Mouse (Mus musculus) forebrain, embryonic 15.5 days (tissue): ENCODE results near the gene Prl8a1. TPM values are rescaled to one million over a fixed set of nuclear protein-coding genes. Genes with fewer than 3 reads are reported as not detected.

ENCODE experiments used
- ATAC-seq: fragments of 200-750 bp; cut with Nextera tagmentation; replicated peaks from 2 replicates; pipeline ENCODE4 v1.8.0; 2017; ENCODE audit warnings: mild to moderate bottlenecking, moderate TSS enrichment, moderate library complexity
- H3K27ac ChIP-seq: fragments of 300-500 bp; sonication (generic); replicated peaks from 2 replicates; pipeline ENCODE4 v1.5.1; 2015; ENCODE audit warnings: mild to moderate bottlenecking, inconsistent platforms
- H3K27me3 ChIP-seq: fragments of 300-500 bp; sonication (generic); 2 replicates; pipeline ENCODE4 v1.6.1; 2015; ENCODE audit warnings: inconsistent platforms
- H3K36me3 ChIP-seq: fragments of 300-500 bp; sonication (generic); 2 replicates; pipeline ENCODE4 v1.6.1; 2015; ENCODE audit warnings: mild to moderate bottlenecking, inconsistent platforms
- H3K4me1 ChIP-seq: fragments of 300-500 bp; sonication (generic); 2 replicates; pipeline ENCODE4 v1.6.1; 2015; ENCODE audit warnings: inconsistent platforms
- H3K4me2 ChIP-seq: fragments of 300-500 bp; sonication (generic); replicated peaks from 2 replicates; pipeline ENCODE4 v1.6.1; 2015; ENCODE audit warnings: mild to moderate bottlenecking, inconsistent platforms
- H3K4me3 ChIP-seq: fragments of 300-500 bp; sonication (generic); 2 replicates; pipeline ENCODE4 v1.5.1; 2015; ENCODE audit warnings: mild to moderate bottlenecking, inconsistent platforms
- H3K9ac ChIP-seq: fragments of 300-500 bp; sonication (generic); replicated peaks from 2 replicates; pipeline ENCODE4 v1.6.1; 2015; ENCODE audit warnings: mild to moderate bottlenecking, inconsistent platforms
- H3K9me3 ChIP-seq: fragments of 300-500 bp; sonication (generic); 2 replicates; pipeline ENCODE4 v1.6.1; 2016; ENCODE audit warnings: inconsistent platforms
- WGBS: fragments of 180-500 bp; shearing (Covaris S2); methylation state at CpG from one replicate; pipeline ENCODE4 v1.1.7; 2015; ENCODE audit warnings: mixed read lengths; 5-methylcytosine and 5-hydroxymethylcytosine counted together
- polyA plus RNA-seq: library from polyadenylated mRNA; unstranded; fragments of >200 nt; fragmentation: Nextera tagmentation; extraction: Ambion mirVana; gene quantifications from 2 replicates; pipeline ENCODE4 v1.2.1, GENCODE M21; 2015

The Prl8a1 gene
- polyA plus RNA-seq = not detected in 2 replicates

DNA sequence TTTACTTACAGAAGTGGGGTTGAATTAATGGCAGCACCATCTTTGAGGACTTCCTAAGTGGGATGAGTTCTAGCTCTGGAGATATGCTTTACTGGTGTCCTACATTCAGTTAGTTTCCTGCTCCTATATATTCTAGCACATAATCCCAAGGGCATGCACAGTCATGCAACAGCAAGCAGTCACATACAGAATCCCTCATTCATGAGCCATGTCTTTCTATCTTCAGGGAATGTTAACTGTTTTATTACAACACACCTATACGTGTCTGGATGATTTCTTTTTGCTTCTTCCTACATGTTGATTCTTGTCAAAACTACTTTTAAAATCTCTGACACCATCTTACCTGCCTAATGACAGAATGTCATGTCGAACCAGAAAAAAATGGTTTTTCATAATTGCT lies at the start of gene Prl8a1:
Gene Prl8a1, minus strand, starts transcription at position 101 of the 400 bp plus-strand sequence.
- Histone ChIP-seq H3K4me1 (no peaks in the 10 kb centered on the region), H3K4me2 (no peak within 1 kb of the TSS), H3K9me3 (no peaks in the 10 kb centered on the region), H3K27me3 (no peaks in the 10 kb centered on the region), H3K36me3 (no peaks in the 10 kb centered on the region), H3K27ac (no peak within 1 kb of the TSS), H3K9ac (no peak within 1 kb of the TSS), H3K4me3 (no peak within 1 kb of the TSS)
- no peak for ATAC-seq
- 84% methylated on average over 2 of the region's 2 CpGs for WGBS

DNA sequence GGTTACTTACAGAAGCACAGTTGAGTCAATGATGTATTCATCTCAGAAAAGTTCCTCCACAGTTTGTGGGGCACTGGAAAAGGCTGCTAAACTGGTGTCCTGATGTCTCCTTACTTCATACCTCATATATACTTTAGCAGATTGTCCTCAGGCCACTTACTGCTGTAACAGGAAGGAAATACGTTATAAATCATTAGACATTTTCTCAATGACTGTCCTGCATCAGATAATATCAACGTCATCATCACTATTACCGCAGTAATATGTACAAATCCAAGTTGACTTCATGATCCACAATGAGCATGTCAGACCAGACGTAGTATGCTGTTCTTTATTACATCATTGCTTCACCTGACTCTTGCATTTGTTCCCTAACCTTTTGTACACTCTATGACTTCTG lies 28.5 kb upstream of the Prl8a1 start, which contains the start of gene Prl7b1:
Gene Prl7b1, minus strand, starts transcription at position 101 of the 400 bp plus-strand sequence.
- Histone ChIP-seq H3K4me1 (no peaks in the 10 kb centered on the region), H3K4me2 (no peak within 1 kb of the TSS), H3K9me3 (no peaks in the 10 kb centered on the region), H3K4me3 (no peak within 1 kb of the TSS), H3K27me3 (no peaks in the 10 kb centered on the region), H3K36me3 (no peaks in the 10 kb centered on the region), H3K9ac (no peak within 1 kb of the TSS), H3K27ac (no peak within 1 kb of the TSS)
- no peak for ATAC-seq
- 84% methylated on average over 4 of the region's 4 CpGs for WGBS

DNA sequence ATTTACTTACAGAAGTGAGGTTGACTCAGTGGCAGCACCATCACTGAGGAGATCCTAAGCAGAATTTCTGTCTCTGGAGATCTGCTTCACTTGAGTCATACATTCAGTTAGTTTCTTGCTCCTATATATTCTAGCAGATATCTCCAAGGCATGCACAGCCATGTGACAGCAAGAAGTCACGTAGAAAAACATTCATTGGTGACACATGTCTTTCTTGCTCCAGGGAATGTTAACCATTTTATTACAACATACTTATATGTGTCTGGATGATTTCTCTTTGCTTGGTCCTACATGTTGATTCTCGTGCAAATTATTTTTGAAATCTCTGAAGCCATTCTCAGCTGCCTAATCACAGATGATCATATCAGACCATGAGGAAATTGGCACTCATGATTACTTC lies 17.5 kb downstream of the Prl8a1 start, which contains the start of gene Prl8a9:
Gene Prl8a9, minus strand, starts transcription at position 101 of the 400 bp plus-strand sequence.
- no peak within 1 kb of the TSS for H3K4me2 ChIP-seq
- no peaks in the 10 kb centered on the region for H3K9me3 ChIP-seq
- H3K9ac ChIP-seq = no peak within 1 kb of the TSS
- 98% methylated on average over 2 of the region's 2 CpGs for WGBS
- ATAC-seq = no peak
- no peak within 1 kb of the TSS for H3K27ac ChIP-seq
- no peak within 1 kb of the TSS for H3K4me3 ChIP-seq
- H3K36me3 ChIP-seq = no peaks in the 10 kb centered on the region
- no peaks in the 10 kb centered on the region for H3K4me1 ChIP-seq
- no peaks in the 10 kb centered on the region for H3K27me3 ChIP-seq

DNA sequence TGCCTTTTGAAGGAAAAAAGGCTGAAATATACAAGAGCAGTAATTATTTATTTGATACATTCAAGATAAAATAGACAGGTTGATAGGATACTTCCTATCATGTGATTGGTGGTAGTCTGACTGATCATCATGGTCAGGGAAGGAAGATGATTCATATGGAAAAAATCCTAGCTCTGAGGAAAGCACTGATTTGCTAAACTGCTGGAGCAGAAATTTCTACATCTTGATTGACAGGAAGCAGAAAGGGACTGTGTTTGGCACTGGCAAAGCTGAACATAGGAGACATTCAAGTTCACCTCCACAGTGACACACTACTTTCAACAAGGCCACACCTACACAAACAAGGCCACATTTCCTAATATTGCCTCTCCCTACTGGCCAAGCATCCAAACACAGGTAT lies 28.6 kb downstream of the Prl8a1 start:
- Histone ChIP-seq H3K4me1 (no peaks in the 10 kb centered on the region), H3K27ac (no peak overlapping the region), H3K36me3 (no peaks in the 10 kb centered on the region), H3K4me3 (no peak overlapping the region), H3K9me3 (no peaks in the 10 kb centered on the region), H3K27me3 (no peaks in the 10 kb centered on the region), H3K4me2 (no peak overlapping the region), H3K9ac (no peak overlapping the region)
- ATAC-seq = no peak

Other genes starting within 250 kb of the Prl8a1 start
- gene Prl8a2, start 236.5 kb downstream of the Prl8a1 start, polyA plus RNA-seq = not detected in 2 replicates
- gene Prl2b1, start 191.3 kb downstream of the Prl8a1 start, polyA plus RNA-seq = not detected in 2 replicates
- gene Prl8a6, start 143.5 kb downstream of the Prl8a1 start, polyA plus RNA-seq = not detected in 2 replicates
- not detected in 2 replicates for gene Prl8a8, start 69.0 kb downstream of the Prl8a1 start, polyA plus RNA-seq
- not detected in 2 replicates for gene Prl8a9, start 17.6 kb downstream of the Prl8a1 start, polyA plus RNA-seq
- not detected in 2 replicates for gene Prl7b1, start 28.4 kb upstream of the Prl8a1 start, polyA plus RNA-seq
- gene Prl7a1, start 60.3 kb upstream of the Prl8a1 start, polyA plus RNA-seq = not detected in 2 replicates
- not detected in 2 replicates for gene Prl7a2, start 85.9 kb upstream of the Prl8a1 start, polyA plus RNA-seq
- not detected in 2 replicates for gene Prl7d1, start 134.6 kb upstream of the Prl8a1 start, polyA plus RNA-seq
- not detected in 2 replicates for gene Prl7c1, start 198.6 kb upstream of the Prl8a1 start, polyA plus RNA-seq
- not detected in 2 replicates for gene Prl2a1, start 219.5 kb upstream of the Prl8a1 start, polyA plus RNA-seq